Mouse (Mus musculus) splenic B cell, adult 2 months (primary cell): ENCODE measurements at regions not wholly inside any gene's neighbourhood (a gene's known extent, or its start where the extent isn't known, plus 50 kb on each side); places are given as distances from the start of the nearest gene placed in this dataset.

ENCODE experiments used
- DNase-seq: peaks from one replicate; pipeline ENCODE4 v3.0.0-alpha.2; 2011; ENCODE audit warnings: low read depth, low spot score
- H3K27me3 ChIP-seq: 2 replicates; pipeline ENCODE4 v1.6.1; 2012; ENCODE audit warnings: mild to moderate bottlenecking, low read length, moderate library complexity, mixed read lengths; ENCODE audit not compliant: control insufficient read depth, poor library complexity, insufficient read depth, severe bottlenecking
- H3K36me3 ChIP-seq: 2 replicates; pipeline ENCODE4 v1.6.1; 2012; ENCODE audit warnings: mild to moderate bottlenecking, low read length, moderate library complexity, mixed read lengths; ENCODE audit not compliant: control insufficient read depth, poor library complexity, insufficient read depth, severe bottlenecking

GRCm38 (mm10) chr2:12614345-12614744 is 195.1 kb upstream of the Mindy3 start:
- Histone ChIP-seq H3K36me3 (no peaks in the 10 kb centered on the region), H3K27me3 (no peaks in the 10 kb centered on the region)
- no peak for DNase-seq

DNA sequence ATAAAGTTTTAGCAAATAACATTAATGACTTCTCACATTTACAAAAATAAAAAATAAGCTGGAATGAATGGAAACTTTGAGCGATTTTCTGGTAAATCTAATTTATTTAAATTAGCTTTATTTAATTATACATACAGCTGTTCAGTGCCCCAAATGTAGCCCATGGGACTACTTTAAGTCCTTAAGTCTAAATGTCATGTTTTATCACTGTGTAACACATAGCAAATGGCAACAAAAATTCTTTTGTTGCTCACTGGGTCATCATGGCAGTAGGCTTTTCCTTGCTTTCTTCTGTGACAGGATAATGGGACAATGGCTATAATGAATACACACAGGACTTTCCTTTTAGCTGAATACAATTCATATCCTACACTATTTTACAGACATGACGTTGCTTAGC is 194.6 kb upstream of the Mindy3 start:
- Histone ChIP-seq H3K36me3 (no peaks in the 10 kb centered on the region), H3K27me3 (no peaks in the 10 kb centered on the region)
- no peak for DNase-seq

- no peak for DNase-seq
- Histone ChIP-seq H3K27me3 (no peaks in the 10 kb centered on the region), H3K36me3 (no peaks in the 10 kb centered on the region)
Measured at GRCm38 (mm10) chr2:12582566-12582965, 163.3 kb upstream of the Mindy3 start.

DNA sequence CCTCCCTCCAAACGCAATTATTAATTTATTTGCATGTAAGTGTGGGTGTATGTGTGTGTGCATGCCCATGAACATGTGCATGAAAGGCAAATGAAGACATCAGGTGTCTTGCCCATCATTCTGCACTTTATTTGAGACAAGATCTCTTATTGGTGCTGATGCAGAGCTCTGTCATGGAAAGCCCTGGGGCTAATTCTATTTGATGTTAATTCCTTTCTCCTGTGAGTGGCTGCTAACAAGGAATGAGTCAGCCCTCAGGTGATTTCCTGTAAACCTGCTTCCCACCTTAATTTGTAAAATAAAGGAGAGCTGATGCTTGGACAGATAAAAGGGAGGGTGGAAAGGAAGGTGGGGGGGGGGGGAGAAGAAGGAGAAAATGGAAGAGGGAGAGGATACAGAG is 138.5 kb upstream of the Mindy3 start:
- no peak for DNase-seq
- no peaks in the 10 kb centered on the region for H3K36me3 ChIP-seq

DNA sequence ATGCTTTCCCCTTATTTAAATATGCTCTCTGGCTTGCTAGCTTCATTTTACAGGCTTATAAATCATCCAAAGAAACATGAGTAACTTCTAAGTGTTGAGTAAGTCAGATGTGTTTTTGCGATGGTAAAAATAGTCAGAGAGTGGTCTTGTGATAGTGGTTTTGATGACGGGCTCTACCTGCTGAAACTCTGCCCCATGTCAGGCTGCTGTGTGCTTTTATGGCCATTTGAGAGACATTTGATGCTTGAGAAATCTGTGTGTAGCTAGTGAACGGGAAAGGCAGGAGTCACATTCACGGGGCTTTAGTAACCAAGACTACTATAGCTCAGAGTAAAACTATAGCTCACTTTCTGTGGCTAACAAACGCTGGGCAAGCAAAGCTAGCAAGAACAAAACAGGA is 103.1 kb upstream of the Mindy3 start:
- Histone ChIP-seq H3K36me3 (no peaks in the 10 kb centered on the region), H3K27me3 (no peaks in the 10 kb centered on the region)
- no peak for DNase-seq

More for the DNA sequence above, 138.5 kb upstream of the Mindy3 start:
- H3K27me3 ChIP-seq, result no peaks in the 10 kb centered on the region

- no peaks in the 10 kb centered on the region for H3K36me3 ChIP-seq
- H3K27me3 ChIP-seq, result no peaks in the 10 kb centered on the region
- no peak for DNase-seq
Measured at GRCm38 (mm10) chr2:12521744-12522143, 102.5 kb upstream of the Mindy3 start.

GRCm38 (mm10) chr2:12492369-12492768 is 73.1 kb upstream of the Mindy3 start:
- no peaks in the 10 kb centered on the region for H3K36me3 ChIP-seq

GRCm38 (mm10) chr2:12469440-12470339 is 50.4 kb upstream of the Mindy3 start:
- no peaks in the 10 kb centered on the region for H3K27me3 ChIP-seq
- no peaks in the 10 kb centered on the region for H3K36me3 ChIP-seq
- DNase-seq, result no peak

More at GRCm38 (mm10) chr2:12492369-12492768, 73.1 kb upstream of the Mindy3 start:
- peak; percentile 12 for DNase-seq
- no peaks in the 10 kb centered on the region for H3K27me3 ChIP-seq
